Mouse (Mus musculus) liver, embryonic 15.5 days (tissue): ENCODE data around the gene Prdx4. TPM values are rescaled to one million over a fixed set of nuclear protein-coding genes. Genes with fewer than 3 reads are reported as not detected.
A peak's percentile ranks its signal among the peaks of the same experiment; 100 is the strongest.
"Not testable (repeated sequence)": the region's sequence is repeated elsewhere in the genome, so short reads cannot be mapped to it uniquely, and the experiment has no call there.

ENCODE experiments used
- ATAC-seq: fragments of 200-750 bp; cut with Nextera tagmentation; 2 replicates; pipeline ENCODE4 v1.8.0; 2017; ENCODE audit warnings: moderate number of reproducible peaks, mild to moderate bottlenecking, moderate library complexity; ENCODE audit not compliant: insufficient read depth
- H3K27ac ChIP-seq: fragments of 300-500 bp; sonication (generic); replicated peaks from 2 replicates; pipeline ENCODE4 v1.5.1; 2015; ENCODE audit warnings: mild to moderate bottlenecking, inconsistent platforms
- H3K27me3 ChIP-seq: fragments of 300-500 bp; sonication (generic); 2 replicates; pipeline ENCODE4 v1.6.1; 2015; ENCODE audit warnings: mild to moderate bottlenecking, inconsistent platforms
- H3K36me3 ChIP-seq: fragments of 300-500 bp; sonication (generic); replicated peaks from 2 replicates; pipeline ENCODE4 v1.6.1; 2015; ENCODE audit warnings: moderate library complexity, mild to moderate bottlenecking, inconsistent platforms
- H3K4me1 ChIP-seq: fragments of 300-500 bp; sonication (generic); replicated peaks from 2 replicates; pipeline ENCODE4 v1.6.1; 2015; ENCODE audit warnings: inconsistent platforms
- H3K4me2 ChIP-seq: fragments of 300-500 bp; sonication (generic); 2 replicates; pipeline ENCODE4 v1.6.1; 2015; ENCODE audit warnings: moderate library complexity, mild to moderate bottlenecking, inconsistent platforms
- H3K4me3 ChIP-seq: fragments of 300-500 bp; sonication (generic); replicated peaks from 2 replicates; pipeline ENCODE4 v1.5.1; 2015; ENCODE audit warnings: mild to moderate bottlenecking, inconsistent platforms
- H3K9ac ChIP-seq: fragments of 300-500 bp; sonication (generic); 2 replicates; pipeline ENCODE4 v1.6.1; 2015; ENCODE audit warnings: moderate library complexity, mild to moderate bottlenecking, inconsistent platforms
- H3K9me3 ChIP-seq: fragments of 300-500 bp; sonication (generic); replicated peaks from 2 replicates; pipeline ENCODE4 v1.6.1; 2016; ENCODE audit warnings: inconsistent platforms
- WGBS: fragments of 180-500 bp; shearing (Covaris S2); methylation state at CpG from one replicate; pipeline ENCODE4 v1.1.7; 2015; ENCODE audit warnings: mixed read lengths; ENCODE audit not compliant: insufficient replicate concordance; 5-methylcytosine and 5-hydroxymethylcytosine counted together
- polyA plus RNA-seq: library from polyadenylated mRNA; unstranded; fragments of >200 nt; fragmentation: Nextera tagmentation; extraction: Ambion mirVana; gene quantifications from 2 replicates; pipeline ENCODE4 v1.2.1, GENCODE M21; 2015

Gene Prdx4
- polyA plus RNA-seq = 184 and 185 TPM in 2 replicates

GRCm38 (mm10) chrX:155340654-155341053, at the start of gene Prdx4:
Prdx4 (minus strand) TSS chrX:155340754.
- no peak for ATAC-seq
- Histone ChIP-seq H3K4me3 (no peak within 1 kb of the TSS), H3K4me1 (0 out of 2 replicates have a peak, but pooled peaks cover 2% of the 10 kb centered on the region), H3K27me3 (no peaks in the 10 kb centered on the region), H3K9me3 (no peaks in the 10 kb centered on the region), H3K9ac (no peak within 1 kb of the TSS), H3K27ac (no peak within 1 kb of the TSS), H3K36me3 (no peaks in the 10 kb centered on the region), H3K4me2 (no peak within 1 kb of the TSS)

GRCm38 (mm10) chrX:155376538-155376937, 36.0 kb upstream of the Prdx4 start:
- Histone ChIP-seq H3K27me3 (no peaks in the 10 kb centered on the region), H3K4me1 (no peaks in the 10 kb centered on the region), H3K27ac (no peak overlapping the region), H3K9ac (no peak overlapping the region), H3K36me3 (no peaks in the 10 kb centered on the region), H3K4me3 (no peak overlapping the region), H3K4me2 (no peak overlapping the region), H3K9me3 (no peaks in the 10 kb centered on the region)
- 25% methylated on average over 2 of the region's 2 CpGs for WGBS
- ATAC-seq = no peak

GRCm38 (mm10) chrX:155375458-155375857, 34.9 kb upstream of the Prdx4 start:
- no peaks in the 10 kb centered on the region for H3K9me3 ChIP-seq
- H3K4me2 ChIP-seq = no peak overlapping the region
- no peaks in the 10 kb centered on the region for H3K27me3 ChIP-seq
- no peak overlapping the region for H3K4me3 ChIP-seq
- H3K27ac ChIP-seq = no peak overlapping the region
- 20% methylated on average over 1 of the region's 1 CpGs for WGBS
- no peaks in the 10 kb centered on the region for H3K4me1 ChIP-seq
- no peak for ATAC-seq
- H3K9ac ChIP-seq = no peak overlapping the region
- H3K36me3 ChIP-seq = no peaks in the 10 kb centered on the region

GRCm38 (mm10) chrX:155370110-155370509, 29.6 kb upstream of the Prdx4 start:
- WGBS = 43% methylated on average over 3 of the region's 3 CpGs
- H3K9ac ChIP-seq, H3K9me3 ChIP-seq, H3K4me1 ChIP-seq, H3K4me3 ChIP-seq, H3K36me3 ChIP-seq, H3K27me3 ChIP-seq, H3K27ac ChIP-seq, ATAC-seq, H3K4me2 ChIP-seq: not testable (repeated sequence)

GRCm38 (mm10) chrX:155365095-155365494, 24.5 kb upstream of the Prdx4 start:
- H3K9ac ChIP-seq = no peak overlapping the region
- no peak for ATAC-seq
- H3K9me3 ChIP-seq = no peaks in the 10 kb centered on the region
- no peaks in the 10 kb centered on the region for H3K27me3 ChIP-seq
- H3K4me1 ChIP-seq = no peaks in the 10 kb centered on the region
- no peak overlapping the region for H3K4me2 ChIP-seq
- no peak overlapping the region for H3K27ac ChIP-seq
- no peaks in the 10 kb centered on the region for H3K36me3 ChIP-seq
- no peak overlapping the region for H3K4me3 ChIP-seq
- 34% methylated on average over 2 of the region's 2 CpGs for WGBS

- no peak overlapping the region for H3K27ac ChIP-seq
- WGBS = 64% methylated on average over 2 of the region's 2 CpGs
- no peaks in the 10 kb centered on the region for H3K36me3 ChIP-seq
- H3K4me1 ChIP-seq = no peaks in the 10 kb centered on the region
- no peak for ATAC-seq
- H3K27me3 ChIP-seq = no peaks in the 10 kb centered on the region
- H3K4me2 ChIP-seq = no peak overlapping the region
- H3K9ac ChIP-seq = no peak overlapping the region
- no peak overlapping the region for H3K4me3 ChIP-seq
- H3K9me3 ChIP-seq = no peaks in the 10 kb centered on the region
Observed at GRCm38 (mm10) chrX:155346249-155346648, 5.7 kb upstream of the Prdx4 start.

- ATAC-seq = peak; percentile 96
- no peaks in the 10 kb centered on the region for H3K36me3 ChIP-seq
- peak overlapping the region; percentile 66 for H3K4me3 ChIP-seq
- peak overlapping the region; percentile 78 for H3K27ac ChIP-seq
- peak overlapping the region; percentile 69 for H3K4me2 ChIP-seq
- H3K27me3 ChIP-seq = no peaks in the 10 kb centered on the region
- no peaks in the 10 kb centered on the region for H3K9me3 ChIP-seq
- H3K9ac ChIP-seq = peak overlapping the region; percentile 57
- WGBS = 19% methylated on average over 49 of the region's 49 CpGs
- H3K4me1 ChIP-seq = 0 out of 2 replicates have a peak, but pooled peaks cover 2% of the 10 kb centered on the region
Observed at GRCm38 (mm10) chrX:155337905-155338721, 2.4 kb downstream of the Prdx4 start.

GRCm38 (mm10) chrX:155337567-155337904, 3.0 kb downstream of the Prdx4 start:
- no peak for ATAC-seq
- Histone ChIP-seq H3K27ac (peak overlapping the region; percentile 78), H3K9me3 (no peaks in the 10 kb centered on the region), H3K9ac (peak overlapping the region; percentile 57), H3K4me3 (peak overlapping the region; percentile 66), H3K36me3 (0 out of 2 replicates have a peak, but pooled peaks cover 4% of the 10 kb centered on the region), H3K4me1 (0 out of 2 replicates have a peak, but pooled peaks cover 2% of the 10 kb centered on the region), H3K27me3 (no peaks in the 10 kb centered on the region), H3K4me2 (peak overlapping the region; percentile 69)
- WGBS = 15% methylated on average over 7 of the region's 7 CpGs

- Histone ChIP-seq H3K9me3 (no peaks in the 10 kb centered on the region), H3K9ac (no peak overlapping the region), H3K4me1 (no peaks in the 10 kb centered on the region), H3K36me3 (no peaks in the 10 kb centered on the region), H3K4me2 (no peak overlapping the region), H3K4me3 (no peak overlapping the region), H3K27ac (no peak overlapping the region), H3K27me3 (no peaks in the 10 kb centered on the region)
- ATAC-seq = no peak
- 30% methylated on average over 4 of the region's 4 CpGs for WGBS
Observed at GRCm38 (mm10) chrX:155318005-155318404, 22.5 kb downstream of the Prdx4 start.

- WGBS = 79% methylated on average over 2 of the region's 2 CpGs
- no peaks in the 10 kb centered on the region for H3K9me3 ChIP-seq
- H3K27me3 ChIP-seq = no peaks in the 10 kb centered on the region
- no peak overlapping the region for H3K27ac ChIP-seq
- H3K4me1 ChIP-seq = no peaks in the 10 kb centered on the region
- H3K4me2 ChIP-seq = no peak overlapping the region
- H3K9ac ChIP-seq = no peak overlapping the region
- no peak for ATAC-seq
- H3K36me3 ChIP-seq = no peaks in the 10 kb centered on the region
- no peak overlapping the region for H3K4me3 ChIP-seq
Observed at GRCm38 (mm10) chrX:155306390-155306789, 34.2 kb downstream of the Prdx4 start.

GRCm38 (mm10) chrX:155280427-155281044, 60.0 kb downstream of the Prdx4 start:
- ATAC-seq = no peak
- Histone ChIP-seq H3K4me1 (no peaks in the 10 kb centered on the region), H3K9ac (no peak overlapping the region), H3K36me3 (no peaks in the 10 kb centered on the region), H3K4me2 (no peak overlapping the region), H3K4me3 (no peak overlapping the region), H3K27ac (no peak overlapping the region), H3K9me3 (no peaks in the 10 kb centered on the region), H3K27me3 (no peaks in the 10 kb centered on the region)
- WGBS = 27% methylated on average over 1 of the region's 1 CpGs
